Mouse (Mus musculus) kidney, adult 2 months (tissue): ENCODE results near the gene Gm10488.
"Not testable (repeated sequence)": the region's sequence is repeated elsewhere in the genome, so short reads cannot be mapped to it uniquely, and the experiment has no call there.

Experiments used
- CTCF ChIP-seq: fragments of 200-500 bp; conservative IDR thresholded peaks from 2 replicates; pipeline ENCODE4 v1.5.1; 2011; ENCODE audit warnings: low read depth, mild to moderate bottlenecking, control low read depth, low read length, moderate library complexity, mixed read lengths; ENCODE audit not compliant: insufficient read depth, insufficient read length
- POLR2A ChIP-seq: fragments of 200-500 bp; IDR thresholded peaks from one replicate; pipeline ENCODE4 v1.6.1; 2011; ENCODE audit warnings: low read depth, low read length, control low read depth

DNA sequence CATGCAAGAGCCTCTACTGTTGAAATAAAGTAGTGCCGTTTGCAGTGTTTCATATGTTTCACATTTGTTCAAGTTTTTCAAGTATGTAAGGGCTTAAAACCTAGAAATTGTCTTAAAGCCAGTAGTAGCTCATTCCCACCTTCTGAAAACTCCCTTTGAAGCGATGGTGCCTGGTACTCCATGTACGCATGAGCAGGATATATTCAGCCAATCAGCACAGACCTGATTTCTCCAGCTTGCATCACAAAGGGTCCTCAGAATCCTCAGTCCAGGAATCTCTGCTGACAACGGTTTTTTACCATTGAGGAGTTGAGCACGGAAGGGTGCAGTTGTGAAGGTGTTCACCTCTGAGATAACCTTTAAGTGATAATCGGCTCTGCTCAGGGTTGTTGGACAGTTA, at the start of gene Gm10488:
- TF ChIP-seq CTCF, POLR2A: not testable (repeated sequence)
